Mouse (Mus musculus) forebrain, embryonic 16.5 days (tissue): ENCODE measurements at regions not wholly inside any gene's neighbourhood (a gene's known extent, or its start where the extent isn't known, plus 50 kb on each side); places are given as distances from the start of the nearest gene placed in this dataset.

Experiments used
- ATAC-seq: fragments of 200-750 bp; cut with Nextera tagmentation; 2 replicates; pipeline ENCODE4 v1.8.0; 2017; ENCODE audit warnings: mild to moderate bottlenecking, moderate library complexity
- H3K27ac ChIP-seq: fragments of 300-500 bp; sonication (generic); 2 replicates; pipeline ENCODE4 v1.5.1; 2014; ENCODE audit warnings: low read length, control low read depth
- H3K27me3 ChIP-seq: fragments of 300-500 bp; sonication (generic); replicated peaks from 2 replicates; pipeline ENCODE4 v1.6.1; 2014; ENCODE audit warnings: low read length; ENCODE audit not compliant: control insufficient read depth, insufficient read depth
- H3K36me3 ChIP-seq: fragments of 300-500 bp; sonication (generic); 2 replicates; pipeline ENCODE4 v1.6.1; 2014; ENCODE audit not compliant: control insufficient read depth, insufficient read depth
- H3K4me1 ChIP-seq: fragments of 300-500 bp; sonication (generic); replicated peaks from 2 replicates; pipeline ENCODE4 v1.6.1; 2014; ENCODE audit warnings: low read length; ENCODE audit not compliant: control insufficient read depth, insufficient read depth
- H3K4me2 ChIP-seq: fragments of 300-500 bp; sonication (generic); 2 replicates; pipeline ENCODE4 v1.6.1; 2014; ENCODE audit warnings: mild to moderate bottlenecking, low read length, control low read depth
- H3K4me3 ChIP-seq: fragments of 300-500 bp; sonication (generic); replicated peaks from 2 replicates; pipeline ENCODE4 v1.5.1; 2014; ENCODE audit warnings: mild to moderate bottlenecking, low read length, control low read depth
- H3K9ac ChIP-seq: fragments of 300-500 bp; sonication (generic); replicated peaks from 2 replicates; pipeline ENCODE4 v1.6.1; 2014; ENCODE audit warnings: low read depth, low read length, control low read depth
- H3K9me3 ChIP-seq: fragments of 300-500 bp; sonication (generic); 2 replicates; pipeline ENCODE4 v1.6.1; 2016; ENCODE audit warnings: low read length; ENCODE audit not compliant: control insufficient read depth
- WGBS: fragments of 180-500 bp; shearing (Covaris S2); extraction: QIAGEN DNeasy Blood & Tissue Kit; methylation state at CpG from one replicate; pipeline ENCODE4 v1.1.7; 2014; 5-methylcytosine and 5-hydroxymethylcytosine counted together

DNA sequence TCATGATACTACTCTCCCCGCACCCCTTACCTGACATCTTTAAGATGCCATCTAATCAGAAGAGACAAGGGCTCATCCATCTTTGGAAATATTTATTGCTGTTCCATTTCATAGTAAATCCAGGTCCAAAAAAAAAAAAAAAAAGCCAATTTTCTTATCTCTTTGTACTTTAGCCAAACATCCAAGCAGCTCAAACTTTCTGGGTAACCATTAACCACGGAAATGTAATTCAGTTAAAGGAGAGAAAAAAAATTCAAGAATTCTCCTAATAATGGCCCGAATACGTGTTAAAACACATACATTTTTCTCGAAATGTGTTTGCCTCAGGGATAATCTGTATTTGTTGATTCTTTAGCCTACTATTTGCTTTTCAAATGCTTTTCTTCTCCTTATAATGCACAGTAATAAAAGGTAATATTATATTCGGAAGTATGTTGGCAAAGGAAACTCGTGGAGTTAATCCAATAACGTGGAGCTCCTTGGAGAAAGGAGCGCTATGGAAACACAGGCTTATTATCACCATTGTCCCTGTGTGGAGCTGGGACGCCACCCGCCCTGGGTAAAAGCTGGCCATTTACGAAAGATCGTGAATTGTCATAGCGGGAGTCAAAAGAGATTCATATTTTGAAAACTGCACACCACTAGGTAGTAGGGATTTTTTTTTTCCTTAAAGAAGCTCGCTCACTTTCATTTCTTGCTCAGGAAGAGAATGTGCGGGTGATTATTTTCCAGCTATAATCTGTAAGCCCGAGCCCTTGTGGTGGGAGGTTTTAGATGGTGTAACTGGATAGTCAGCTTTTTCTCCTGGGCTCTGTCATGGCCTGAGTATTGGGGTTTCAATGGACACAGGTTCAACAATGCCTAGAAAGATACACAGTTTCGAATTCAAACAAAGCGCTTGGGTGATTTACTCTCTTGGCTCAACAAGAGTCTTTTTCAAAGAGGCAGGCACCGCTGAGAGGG, 108.4 kb upstream of the Psmd7 start:
- H3K4me2 ChIP-seq, result no peak overlapping the region
- WGBS, result 61% methylated on average over 20 of the region's 20 CpGs
- H3K27ac ChIP-seq, result no peak overlapping the region

DNA sequence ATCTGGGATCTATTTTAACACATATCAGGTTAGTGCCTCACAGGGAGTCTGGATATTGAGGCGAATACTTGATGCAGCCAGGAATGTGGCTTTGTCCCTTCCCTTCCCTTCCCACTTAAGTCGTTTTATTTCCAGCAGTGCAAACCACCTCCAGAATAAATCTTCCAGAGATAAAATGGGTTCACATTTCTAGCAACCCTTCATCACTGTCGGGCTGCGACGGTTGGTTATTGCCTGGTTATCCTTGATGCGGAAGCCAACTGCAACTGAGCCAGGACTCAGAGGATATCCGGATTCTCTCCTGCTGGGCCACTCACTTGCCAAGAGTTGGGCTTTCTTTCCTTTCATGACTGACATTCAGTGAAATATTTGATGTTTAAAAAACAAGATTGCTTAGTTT, 111.0 kb upstream of the Psmd7 start:
- Histone ChIP-seq H3K36me3 (no peaks in the 10 kb centered on the region), H3K4me2 (0 out of 2 replicates have a peak overlapping the region, but pooled peaks have one; percentile 7), H3K9me3 (no peaks in the 10 kb centered on the region), H3K4me3 (no peak overlapping the region), H3K9ac (no peak overlapping the region), H3K27ac (peak overlapping the region; percentile 19; the same call in 1 of the 2 replicates), H3K4me1 (peaks cover 8% of the 10 kb centered on the region; the same call in 1 of the 2 replicates), H3K27me3 (no peaks in the 10 kb centered on the region)
- ATAC-seq, result no peak
- 34% methylated on average over 7 of the region's 7 CpGs for WGBS

More for the DNA sequence above, 108.4 kb upstream of the Psmd7 start:
- no peaks in the 10 kb centered on the region for H3K27me3 ChIP-seq
- peaks cover 8% of the 10 kb centered on the region; the same call in 1 of the 2 replicates for H3K4me1 ChIP-seq
- H3K9me3 ChIP-seq, result no peaks in the 10 kb centered on the region
- no peak overlapping the region for H3K9ac ChIP-seq
- H3K4me3 ChIP-seq, result no peak overlapping the region
- ATAC-seq, result no peak
- H3K36me3 ChIP-seq, result no peaks in the 10 kb centered on the region

DNA sequence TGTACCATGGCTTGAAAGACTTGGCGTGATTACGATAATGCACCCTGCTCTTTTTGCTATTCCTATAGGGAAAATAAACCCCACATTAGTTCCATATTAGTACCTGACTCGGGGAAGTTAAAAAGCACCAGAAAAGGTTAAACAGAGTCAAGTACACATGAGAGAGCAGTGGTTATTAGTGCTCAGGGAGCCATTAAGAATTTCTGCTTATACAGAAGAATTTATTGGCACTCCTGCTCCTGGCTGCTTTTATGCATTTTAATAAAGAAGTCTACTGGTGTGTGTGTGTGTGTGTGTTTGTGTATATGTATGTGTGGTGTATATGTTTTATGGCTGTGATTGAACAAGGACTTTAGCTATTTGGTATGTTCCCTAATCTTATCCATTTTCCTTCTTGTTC, 111.5 kb upstream of the Psmd7 start:
- no peak overlapping the region for H3K9ac ChIP-seq
- no peak overlapping the region for H3K4me3 ChIP-seq
- H3K4me1 ChIP-seq, result peaks cover 8% of the 10 kb centered on the region; the same call in 1 of the 2 replicates
- no peak for ATAC-seq
- no peaks in the 10 kb centered on the region for H3K36me3 ChIP-seq
- H3K27ac ChIP-seq, result no peak overlapping the region
- 64% methylated on average over 3 of the region's 3 CpGs for WGBS
- no peak overlapping the region for H3K4me2 ChIP-seq
- H3K9me3 ChIP-seq, result no peaks in the 10 kb centered on the region
- H3K27me3 ChIP-seq, result no peaks in the 10 kb centered on the region

DNA sequence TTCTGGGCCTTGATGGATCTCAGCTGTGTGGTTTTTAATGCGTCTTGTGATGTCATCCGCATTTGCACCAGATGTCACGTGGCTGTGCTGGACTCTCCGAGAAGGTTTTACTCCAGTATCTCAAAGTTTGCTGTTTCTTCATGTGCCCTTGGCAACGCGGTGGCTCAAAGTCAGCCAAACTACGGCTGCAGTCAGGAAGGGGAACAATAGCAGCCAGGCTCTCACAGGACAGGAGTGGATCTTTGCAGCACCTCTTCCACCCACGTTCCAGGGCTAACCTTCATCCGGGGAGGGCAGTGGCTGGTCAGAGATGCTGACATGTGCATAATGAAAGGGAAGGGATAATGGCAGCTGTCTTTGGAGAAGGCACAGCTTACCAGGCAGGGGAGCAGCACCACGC, 127.6 kb upstream of the Psmd7 start:
- 87% methylated on average over 10 of the region's 10 CpGs for WGBS
- no peak overlapping the region for H3K4me2 ChIP-seq
- no peaks in the 10 kb centered on the region for H3K9me3 ChIP-seq
- ATAC-seq, result no peak
- H3K36me3 ChIP-seq, result no peaks in the 10 kb centered on the region
- no peaks in the 10 kb centered on the region for H3K27me3 ChIP-seq
- H3K4me1 ChIP-seq, result no peaks in the 10 kb centered on the region
- H3K9ac ChIP-seq, result no peak overlapping the region
- H3K4me3 ChIP-seq, result no peak overlapping the region
- no peak overlapping the region for H3K27ac ChIP-seq

DNA sequence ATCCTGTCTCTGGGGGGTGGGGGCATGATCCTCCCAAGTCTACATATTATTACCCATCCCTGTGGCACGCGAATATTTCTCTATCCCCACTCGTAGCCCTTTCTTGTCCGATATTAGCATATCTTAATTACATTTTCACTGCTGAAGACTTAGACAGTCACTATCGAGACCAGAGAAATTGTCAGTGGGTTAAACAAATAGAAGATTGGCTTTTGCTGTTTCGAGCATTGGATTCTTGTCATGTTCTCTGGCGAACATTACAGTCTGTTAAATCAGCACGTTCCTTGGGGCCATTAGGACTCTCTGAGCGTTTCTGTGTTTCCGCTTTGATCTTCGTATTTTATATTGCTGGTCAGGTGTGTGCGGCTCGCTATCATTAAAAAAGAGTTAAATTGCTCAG, 129.6 kb upstream of the Psmd7 start:
- Histone ChIP-seq H3K27me3 (no peaks in the 10 kb centered on the region), H3K27ac (no peak overlapping the region), H3K36me3 (no peaks in the 10 kb centered on the region), H3K4me3 (no peak overlapping the region), H3K9ac (no peak overlapping the region), H3K4me2 (no peak overlapping the region), H3K9me3 (no peaks in the 10 kb centered on the region), H3K4me1 (no peaks in the 10 kb centered on the region)
- WGBS, result 88% methylated on average over 13 of the region's 13 CpGs
- no peak for ATAC-seq

DNA sequence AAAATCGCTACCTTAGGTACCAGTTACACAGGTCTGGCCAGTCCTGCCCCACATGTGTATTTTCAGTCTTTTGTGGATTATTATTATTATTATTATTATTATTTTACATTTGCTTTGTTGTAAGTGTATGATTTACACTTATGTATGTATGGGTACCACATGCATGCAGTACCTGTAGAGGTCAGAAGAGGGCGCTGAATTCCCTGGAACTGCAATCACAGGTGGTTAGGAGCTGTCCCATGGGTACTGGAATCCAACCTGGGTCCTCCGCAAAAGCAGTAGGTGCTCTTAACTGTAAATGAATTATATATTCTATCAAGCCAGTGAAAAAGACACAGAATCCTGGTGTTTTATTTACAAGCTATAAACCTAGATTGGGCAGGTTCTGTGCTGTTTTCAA, 131.4 kb upstream of the Psmd7 start:
- Histone ChIP-seq H3K4me1 (no peaks in the 10 kb centered on the region), H3K9ac (no peak overlapping the region), H3K27me3 (no peaks in the 10 kb centered on the region), H3K9me3 (no peaks in the 10 kb centered on the region), H3K27ac (no peak overlapping the region), H3K4me2 (no peak overlapping the region), H3K36me3 (no peaks in the 10 kb centered on the region), H3K4me3 (no peak overlapping the region)
- WGBS, result 69% methylated on average over 3 of the region's 3 CpGs
- ATAC-seq, result no peak

DNA sequence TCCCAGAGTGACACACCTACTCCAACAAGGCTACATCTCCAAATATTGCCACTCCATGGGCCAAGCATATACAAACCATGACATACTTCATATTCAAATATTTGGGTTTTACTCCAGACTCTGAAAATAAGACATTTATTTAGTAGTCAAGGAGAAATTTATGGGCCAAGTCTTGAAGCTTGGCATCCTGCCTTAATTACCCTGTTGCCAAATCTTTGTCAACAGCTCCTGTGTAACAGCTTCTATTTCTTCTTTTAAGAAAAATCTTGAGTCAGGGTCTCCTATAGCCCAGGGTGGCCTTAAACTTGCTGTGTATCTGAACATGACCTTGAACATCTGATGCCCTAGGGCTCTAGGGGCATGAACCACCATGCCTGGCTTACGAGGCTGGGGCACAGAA, 138.5 kb upstream of the Psmd7 start:
- H3K9me3 ChIP-seq, result no peaks in the 10 kb centered on the region
- H3K27me3 ChIP-seq, result no peaks in the 10 kb centered on the region
- WGBS, result 88% methylated on average over 1 of the region's 1 CpGs
- no peaks in the 10 kb centered on the region for H3K36me3 ChIP-seq
- H3K4me2 ChIP-seq, result no peak overlapping the region
- H3K4me1 ChIP-seq, result no peaks in the 10 kb centered on the region
- H3K4me3 ChIP-seq, result no peak overlapping the region
- no peak for ATAC-seq
- H3K27ac ChIP-seq, result no peak overlapping the region
- H3K9ac ChIP-seq, result no peak overlapping the region

DNA sequence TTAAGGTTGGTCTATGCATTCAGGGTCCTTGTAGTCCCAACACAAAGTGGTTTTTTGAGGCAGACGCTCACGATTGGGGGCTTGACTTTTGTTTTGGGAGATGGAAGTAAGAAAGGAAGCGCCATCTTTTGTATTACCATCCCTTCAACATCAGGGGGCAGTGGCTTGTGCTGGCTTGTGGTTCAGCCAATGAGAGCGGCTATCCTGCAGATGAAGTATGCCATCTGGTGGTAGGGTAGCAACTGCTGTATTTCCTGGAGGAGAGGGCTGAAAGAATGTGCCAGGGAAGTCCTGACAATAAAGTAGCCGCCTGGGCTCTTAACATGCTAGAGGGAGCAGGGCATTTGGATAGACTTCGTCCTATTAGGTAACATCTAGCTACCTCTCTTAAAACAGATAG, 139.0 kb upstream of the Psmd7 start:
- ATAC-seq, result no peak
- no peak overlapping the region for H3K27ac ChIP-seq
- H3K4me2 ChIP-seq, result no peak overlapping the region
- no peaks in the 10 kb centered on the region for H3K9me3 ChIP-seq
- H3K4me1 ChIP-seq, result no peaks in the 10 kb centered on the region
- WGBS, result 92% methylated on average over 6 of the region's 6 CpGs
- no peaks in the 10 kb centered on the region for H3K36me3 ChIP-seq
- no peak overlapping the region for H3K9ac ChIP-seq
- H3K4me3 ChIP-seq, result no peak overlapping the region
- no peaks in the 10 kb centered on the region for H3K27me3 ChIP-seq

DNA sequence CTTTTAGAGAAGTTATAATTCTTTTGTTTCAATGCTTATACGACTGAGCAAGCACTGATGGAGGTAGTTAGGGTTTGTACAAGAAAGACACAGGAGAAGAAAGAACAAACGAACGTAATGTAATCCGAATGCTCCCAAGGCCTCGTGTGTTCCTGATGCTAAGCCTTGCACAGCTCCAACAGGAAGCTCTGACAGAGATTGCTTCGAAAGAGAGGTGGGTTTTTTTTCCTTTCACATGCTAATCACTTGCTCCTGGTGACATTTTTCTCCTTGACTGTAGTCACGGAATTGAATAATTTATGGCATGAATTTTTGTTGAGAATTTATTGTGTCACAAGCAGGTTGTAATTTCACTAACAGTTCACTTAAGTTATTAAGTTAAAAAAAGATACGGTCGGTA, 150.8 kb upstream of the Psmd7 start:
- Histone ChIP-seq H3K27ac (no peak overlapping the region), H3K36me3 (no peaks in the 10 kb centered on the region), H3K9ac (no peak overlapping the region), H3K27me3 (no peaks in the 10 kb centered on the region), H3K4me2 (no peak overlapping the region), H3K4me1 (peaks cover 3% of the 10 kb centered on the region; the same call in 1 of the 2 replicates), H3K4me3 (no peak overlapping the region), H3K9me3 (peaks cover 2% of the 10 kb centered on the region; the same call in 1 of the 2 replicates)
- ATAC-seq, result peak; percentile 58; the same call in 1 of the 2 replicates
- 51% methylated on average over 9 of the region's 9 CpGs for WGBS
